Mouse (Mus musculus) stomach, postnatal 0 days (tissue): ENCODE measurements around the gene Lkaaear1.

Experiments
- CTCF ChIP-seq: IDR thresholded peaks from 2 replicates; pipeline ENCODE4 v1.5.1; 2016; ENCODE audit warnings: antibody characterized with exemption, low read depth, mild to moderate bottlenecking, moderate library complexity
- EP300 ChIP-seq: optimal IDR thresholded peaks from 2 replicates; pipeline ENCODE3; 2016; ENCODE audit warnings: antibody characterized with exemption

DNA sequence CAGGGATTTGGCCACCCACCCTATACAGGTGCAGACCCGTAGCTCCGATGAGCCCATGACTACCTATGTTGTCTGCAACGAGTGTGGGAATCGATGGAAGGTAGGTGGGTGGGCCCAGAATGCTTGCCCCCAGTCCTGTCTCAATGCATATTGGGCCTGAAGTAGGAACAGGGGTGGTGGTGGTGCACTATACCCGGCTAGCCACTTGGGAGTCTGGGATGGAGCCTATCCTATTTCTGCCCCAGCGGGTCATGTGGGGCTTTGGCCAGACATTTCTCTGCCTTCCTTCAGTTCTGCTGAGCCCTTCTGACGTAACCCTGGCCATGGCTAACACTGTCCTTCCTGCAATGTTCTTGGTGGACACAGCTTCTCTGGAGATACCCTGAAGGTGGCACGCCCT is 10.7 kb downstream of the Lkaaear1 start:
- no peak for TF ChIP-seq CTCF
- no peak for TF ChIP-seq EP300
